Mouse (Mus musculus) hematopoietic stem cell, adult 5-6 weeks (primary cell): ENCODE measurements around the gene Ddost. TPM values are rescaled to one million over a fixed set of nuclear protein-coding genes. Genes with fewer than 3 reads are reported as not detected.

Experiments
- ATAC-seq, 2 experiments: fragments of 125-278 bp in 1 of 2; replicated peaks in 1 of 2; 2 replicates each; pipeline ENCODE4 v1.8.0; 2016 to 2017; ENCODE audit warnings: inconsistent platforms in 2 of 2, mild to moderate bottlenecking in 2 of 2, moderate number of reproducible peaks in 2 of 2, low read depth in 1 of 2, moderate TSS enrichment in 1 of 2; ENCODE audit not compliant: low FRiP score in 2 of 2, poor library complexity in 2 of 2, severe bottlenecking in 2 of 2, insufficient read depth in 1 of 2, low TSS enrichment in 1 of 2
- total RNA-seq: library from RNA; stranded (forward); fragments of 172-1452, 232-1000 nt; gene quantifications from 2 replicates; pipeline ENCODE4 v1.2.3, GENCODE M21; 2017

Gene Ddost
- total RNA-seq, 1 experiment from 2014 or later = 95.1 TPM

DNA sequence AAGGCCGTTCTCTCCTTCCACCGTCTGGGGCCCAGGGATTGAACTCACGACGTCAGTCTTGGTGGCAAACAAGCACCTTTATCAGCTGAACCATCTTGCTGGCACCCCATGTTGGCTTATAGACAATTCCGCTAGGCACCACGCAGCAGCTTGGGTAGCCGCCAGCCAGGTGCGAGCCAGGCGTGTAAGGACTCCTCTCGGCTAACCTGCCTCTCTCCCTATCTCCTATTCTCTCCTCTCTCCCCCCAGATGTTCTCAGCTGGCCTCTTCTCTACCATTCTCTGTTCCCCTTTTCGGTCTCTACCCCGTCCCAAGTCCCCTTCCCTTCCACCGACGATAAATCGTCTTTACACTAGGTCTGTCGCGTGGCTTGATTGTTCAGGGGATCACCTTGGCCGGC lies 788 bp upstream of the Ddost start:
- peak in 1 of 2 experiments; percentile 12; a peak in 1 of 4 replicates for ATAC-seq

DNA sequence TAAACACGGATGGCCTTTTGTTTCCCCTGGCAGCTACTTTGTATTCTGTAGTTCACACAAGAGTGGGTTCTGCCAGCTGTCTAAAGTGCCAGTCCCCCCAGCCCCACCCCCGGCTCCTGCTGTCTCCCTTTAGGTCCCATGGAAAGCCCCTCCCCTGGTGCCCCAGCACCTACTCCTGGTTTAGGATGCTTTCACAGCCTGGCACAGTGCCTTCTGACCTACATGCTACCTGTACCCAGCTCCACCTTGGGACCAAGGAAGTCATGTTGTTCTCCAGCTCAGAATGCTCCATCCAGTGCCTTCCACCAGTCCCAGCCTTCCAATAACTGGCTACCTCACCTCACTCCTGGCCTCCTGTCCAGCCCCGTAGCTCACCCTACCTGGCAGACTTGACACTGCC lies 2.5 kb downstream of the Ddost start:
- ATAC-seq = no peak

DNA sequence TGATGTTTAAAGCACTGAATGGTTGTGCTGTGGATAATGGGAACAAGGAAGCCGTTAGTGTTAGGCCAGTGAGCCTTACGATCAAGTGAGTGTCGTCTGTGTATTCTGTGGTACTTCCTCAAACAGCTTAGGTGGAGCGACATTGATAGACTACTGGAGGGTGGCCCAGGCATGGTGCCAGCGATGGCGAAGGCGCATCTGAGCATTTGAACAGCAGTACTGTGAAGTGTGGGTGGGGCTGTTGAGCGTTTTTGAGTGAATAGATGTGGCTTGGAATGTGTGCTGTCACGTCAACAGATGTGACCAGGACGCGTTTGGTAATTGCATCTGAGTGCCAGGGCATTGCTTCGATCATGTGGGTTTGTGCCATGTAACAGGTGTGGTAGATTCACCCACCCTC lies 3.2 kb downstream of the Ddost start:
- no peak for ATAC-seq

DNA sequence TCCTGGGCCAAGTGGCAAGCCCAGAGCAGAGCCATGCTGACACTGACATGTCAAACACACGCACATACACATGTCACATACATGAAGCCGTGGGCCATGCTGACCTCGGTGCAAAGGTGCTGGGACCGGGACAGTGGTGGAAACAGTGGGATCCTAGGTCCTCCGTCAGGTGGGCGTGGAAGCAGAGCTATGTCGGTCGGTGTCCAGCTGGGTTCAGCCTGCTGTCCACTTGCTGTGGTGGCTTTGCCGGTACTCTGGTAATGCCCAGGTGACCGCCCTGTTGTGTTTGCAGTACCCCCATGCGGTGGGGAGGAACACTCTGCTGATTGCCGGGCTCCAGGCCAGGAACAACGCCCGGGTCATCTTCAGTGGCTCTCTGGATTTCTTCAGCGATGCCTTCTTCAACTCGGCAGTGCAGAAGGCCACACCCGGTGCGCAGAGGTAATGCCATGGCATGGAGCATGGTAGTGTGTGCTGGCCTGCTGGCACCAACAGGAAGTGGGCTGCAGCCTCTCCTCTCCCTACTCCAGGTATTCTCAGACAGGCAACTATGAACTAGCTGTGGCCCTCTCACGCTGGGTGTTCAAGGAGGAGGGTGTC lies 5.9 kb downstream of the Ddost start:
- no peak for ATAC-seq

DNA sequence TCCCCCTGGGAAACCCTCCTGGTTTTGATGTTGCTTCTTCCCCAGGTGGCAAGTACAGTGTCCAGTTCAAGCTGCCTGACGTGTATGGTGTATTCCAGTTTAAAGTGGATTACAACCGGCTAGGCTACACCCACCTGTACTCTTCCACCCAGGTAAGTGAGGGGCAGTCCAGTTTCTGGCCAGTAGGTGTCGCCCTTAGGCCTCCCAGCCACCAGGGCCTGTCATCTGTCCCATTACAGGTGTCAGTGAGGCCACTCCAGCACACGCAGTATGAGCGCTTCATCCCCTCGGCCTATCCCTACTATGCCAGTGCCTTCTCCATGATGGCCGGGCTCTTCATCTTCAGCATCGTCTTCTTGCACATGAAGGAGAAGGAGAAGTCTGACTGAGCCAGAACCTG lies 7.1 kb downstream of the Ddost start:
- peak; percentile 33 to 39; a peak in 1 of 4 replicates for ATAC-seq

DNA sequence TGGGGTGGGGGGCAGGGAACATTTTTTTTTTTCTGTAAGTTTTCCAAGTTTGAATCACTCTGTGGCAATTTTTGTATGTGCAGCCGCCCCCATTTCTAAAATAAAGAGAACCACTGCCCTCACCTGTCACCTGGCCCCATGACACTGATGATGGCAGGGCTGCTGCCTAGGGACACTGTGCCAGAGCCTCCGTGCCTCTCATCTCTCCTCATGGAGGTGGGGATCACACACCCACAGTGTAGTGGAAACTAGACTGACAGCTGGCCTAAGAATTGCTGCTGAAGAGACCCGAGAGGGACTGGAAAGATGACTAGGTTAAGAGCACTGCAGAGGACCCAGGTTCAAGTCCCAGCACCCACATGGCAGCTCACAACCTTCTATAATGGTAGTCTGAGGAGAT lies 7.6 kb downstream of the Ddost start:
- ATAC-seq = no peak

DNA sequence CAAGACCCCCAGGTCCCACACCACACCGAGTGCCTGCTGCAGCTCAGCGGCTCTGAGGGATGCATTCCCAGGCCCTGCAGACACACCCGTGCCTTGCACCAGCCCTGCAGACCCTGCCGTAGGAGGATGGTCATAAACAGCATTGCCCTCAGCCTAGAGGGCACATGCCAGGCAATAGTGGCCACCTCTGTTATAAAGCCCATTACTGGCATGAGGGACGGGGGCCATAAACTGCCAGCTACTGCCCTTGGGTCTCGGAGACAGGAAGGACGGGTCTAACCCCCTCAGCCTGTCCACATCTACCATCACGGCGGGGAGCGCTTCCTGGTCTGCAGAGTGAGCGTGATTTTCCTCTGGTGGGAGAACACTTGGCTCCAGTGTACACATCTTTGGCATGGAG lies 8.5 kb downstream of the Ddost start:
- no peak for ATAC-seq

DNA sequence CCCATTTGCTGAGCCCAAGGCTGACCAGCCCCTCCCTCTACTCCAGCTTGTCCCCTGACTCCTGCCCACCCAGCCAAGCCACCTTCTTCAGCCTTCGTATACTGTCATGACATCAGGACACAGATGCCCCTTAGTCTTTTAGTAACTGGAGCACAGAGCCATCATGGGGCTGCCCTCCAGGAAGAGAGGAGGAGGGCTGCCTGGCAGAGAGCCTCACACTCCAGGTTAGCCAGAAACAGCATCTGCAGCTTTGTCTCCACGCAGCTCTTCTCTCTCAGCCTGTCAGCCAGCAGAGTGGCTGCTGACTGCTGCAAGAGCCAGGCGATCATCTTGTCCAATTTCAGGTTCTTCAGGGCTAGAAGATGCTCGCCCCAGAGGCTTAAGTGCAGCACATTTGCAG lies 9.3 kb downstream of the Ddost start:
- no peak for ATAC-seq

DNA sequence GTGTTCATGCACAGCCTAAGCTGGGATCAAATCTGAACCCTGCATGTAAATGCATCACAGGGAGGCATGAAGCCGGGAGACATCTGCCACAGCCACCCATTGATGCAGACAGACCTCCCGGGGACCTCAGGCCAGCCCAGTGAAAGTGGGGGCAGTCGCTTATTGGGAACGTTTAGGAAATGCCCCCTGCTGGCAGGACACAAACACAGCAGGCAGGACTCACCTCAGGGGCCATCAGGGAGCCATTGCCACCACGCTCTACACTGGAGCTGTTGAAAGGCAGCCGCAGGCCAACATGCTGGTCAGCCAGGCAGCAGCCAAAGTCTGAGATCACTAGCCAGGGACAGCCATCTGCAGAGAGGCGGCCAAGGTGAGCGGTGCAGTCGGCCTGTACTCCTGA lies 11.3 kb downstream of the Ddost start:
- no peak for ATAC-seq

DNA sequence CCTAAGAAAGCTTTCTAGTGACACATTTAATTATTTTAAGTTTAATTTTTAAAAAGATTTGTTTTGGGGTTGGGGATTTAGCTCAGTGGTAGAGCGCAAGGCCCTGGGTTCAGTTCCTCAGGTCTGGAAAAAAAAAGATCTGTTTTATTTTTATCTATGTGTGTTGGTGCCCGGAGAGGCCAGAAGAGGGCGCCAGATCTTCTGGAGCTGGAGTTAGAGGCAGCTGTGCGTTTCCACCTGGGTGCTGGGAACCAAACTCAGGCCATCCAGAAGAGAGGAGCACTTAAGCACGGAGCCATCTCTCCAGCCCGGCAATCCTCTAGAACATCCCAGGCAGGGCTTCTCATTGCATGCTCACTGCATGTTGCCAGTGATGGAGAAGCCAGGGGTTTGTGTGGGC lies 11.8 kb downstream of the Ddost start:
- ATAC-seq = no peak

DNA sequence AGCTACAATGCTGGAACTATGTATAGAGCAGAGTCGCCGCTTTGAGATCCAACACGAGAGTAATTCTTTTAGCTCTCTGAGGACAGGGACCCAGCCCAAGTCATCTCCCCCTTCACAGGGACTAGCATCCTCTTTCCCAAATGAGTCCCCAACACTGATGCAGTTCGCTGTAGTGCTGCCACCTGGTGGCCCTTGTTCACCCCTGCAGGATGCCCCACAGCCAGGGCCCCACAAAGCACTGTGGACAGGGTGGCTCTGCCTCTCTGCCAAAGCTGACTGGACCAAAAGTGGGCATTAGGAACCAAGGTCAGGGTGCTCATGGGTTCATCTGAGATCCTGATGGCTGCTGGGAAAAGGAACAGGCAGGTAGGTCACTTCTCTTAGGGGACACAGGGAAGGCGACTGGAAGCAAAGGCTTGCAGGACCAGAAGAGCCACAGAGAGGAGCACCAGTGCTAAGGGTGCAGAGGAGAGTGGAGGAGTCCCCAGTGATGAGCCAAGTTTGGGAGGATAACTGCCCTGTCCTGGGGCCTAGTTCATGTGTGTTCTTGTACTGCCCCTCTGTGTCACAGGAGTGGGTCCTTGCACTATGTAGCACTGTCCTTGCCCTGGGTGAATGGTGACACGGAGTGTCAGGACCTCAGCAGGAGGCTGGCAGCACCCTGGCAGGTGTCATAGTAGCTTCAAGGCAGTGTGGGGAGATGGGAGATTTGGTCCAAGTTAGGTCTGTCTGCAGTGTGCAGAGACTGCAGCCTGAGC lies 14.2 kb downstream of the Ddost start:
- ATAC-seq = peak; percentile 47 to 56; a peak in 3 of 4 replicates

DNA sequence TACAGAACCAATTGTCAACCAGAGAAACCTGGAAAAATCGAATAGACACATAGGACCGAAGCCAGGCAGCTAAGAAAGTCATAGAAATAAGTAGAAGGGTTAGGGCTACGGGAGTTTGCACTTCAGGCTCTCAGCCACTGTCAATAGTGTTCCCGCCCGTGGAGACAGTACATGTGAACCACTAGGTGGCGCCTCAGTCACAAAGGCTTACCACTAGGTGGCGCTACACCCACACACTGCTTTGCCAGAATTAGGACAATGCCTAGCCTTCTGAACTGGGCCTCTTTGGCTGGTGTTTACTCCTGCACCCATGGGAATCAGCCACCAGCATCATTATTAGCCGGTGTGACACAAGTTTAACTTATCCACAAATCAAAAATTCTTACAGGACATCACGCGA lies 15.0 kb downstream of the Ddost start:
- peak; percentile 66 to 70 for ATAC-seq

DNA sequence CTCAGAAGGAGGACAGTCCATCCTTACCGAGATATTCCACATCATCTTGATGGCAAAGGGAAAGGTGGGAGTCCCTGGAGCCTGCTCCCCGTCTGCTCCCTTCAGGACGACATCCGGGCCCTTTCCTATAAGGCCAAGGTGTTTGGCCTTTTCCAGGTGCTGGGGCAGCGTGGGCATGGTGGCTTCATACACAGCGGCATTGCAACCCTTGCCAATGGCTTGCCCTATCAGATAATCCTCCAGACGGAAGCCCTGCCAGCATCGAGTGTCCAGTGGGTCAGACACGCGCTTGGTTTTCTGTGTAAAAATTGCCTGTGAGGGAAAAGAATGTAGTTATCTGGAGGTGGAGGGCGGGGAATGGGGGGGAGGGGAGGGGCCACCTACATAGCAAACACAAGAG lies 16.2 kb downstream of the Ddost start:
- ATAC-seq = no peak

DNA sequence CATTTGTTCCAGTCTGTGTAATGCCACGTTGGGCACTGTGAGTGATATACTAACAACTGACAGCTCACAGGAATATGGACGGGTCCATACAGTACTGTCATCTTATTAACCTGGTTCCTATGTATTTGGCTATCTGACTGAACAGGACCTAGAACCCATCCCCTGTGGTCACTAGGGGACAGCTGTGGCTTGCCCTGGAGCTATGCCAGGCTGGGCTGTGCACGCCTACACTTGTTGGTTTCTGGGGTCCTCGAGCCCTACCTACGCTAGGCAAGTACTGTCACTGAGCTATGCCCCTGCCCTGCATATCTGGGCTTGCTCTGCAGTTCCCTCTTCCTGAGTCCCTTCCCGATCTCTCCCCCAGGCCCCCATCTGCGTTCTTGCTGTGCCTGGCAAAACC lies 17.0 kb downstream of the Ddost start:
- no peak for ATAC-seq

DNA sequence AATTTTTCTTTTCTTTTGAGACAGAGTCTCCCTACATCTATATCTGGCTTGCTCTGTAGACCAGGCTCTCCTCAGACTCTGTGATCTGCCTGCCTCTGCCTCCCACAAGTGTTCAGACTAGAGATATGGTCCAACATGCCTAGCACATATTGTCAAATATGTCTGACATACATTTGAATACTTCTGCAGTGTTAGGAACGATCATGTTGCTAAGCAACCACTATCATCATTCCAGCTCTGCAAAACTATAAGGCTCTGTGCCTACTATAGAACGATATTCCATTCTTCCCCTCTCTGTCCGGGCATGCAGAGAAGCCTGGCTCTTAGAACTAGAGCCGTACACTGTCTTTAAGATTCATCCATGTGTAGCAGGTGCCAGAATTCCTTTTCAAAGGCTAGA lies 18.2 kb downstream of the Ddost start:
- no peak for ATAC-seq

DNA sequence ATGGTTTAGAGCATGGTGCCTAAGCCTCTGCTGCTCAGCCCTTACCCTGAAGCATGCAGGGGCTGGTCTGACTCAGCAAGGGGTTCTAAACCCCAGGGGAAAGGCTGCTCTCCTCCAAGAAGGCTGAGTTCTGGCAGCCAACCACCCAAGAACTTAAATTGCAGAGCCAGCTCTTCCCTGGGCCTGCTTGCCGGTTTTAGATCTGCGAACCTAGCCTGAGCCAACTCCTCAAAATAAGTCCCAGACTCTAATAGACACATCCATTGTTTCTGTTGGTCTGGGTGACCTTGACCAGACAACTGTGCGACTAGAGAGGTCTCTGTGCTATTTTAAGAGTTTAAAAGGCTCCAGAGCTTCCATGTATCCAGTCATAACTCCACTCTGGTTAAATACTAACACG lies 19.2 kb downstream of the Ddost start:
- no peak for ATAC-seq

DNA sequence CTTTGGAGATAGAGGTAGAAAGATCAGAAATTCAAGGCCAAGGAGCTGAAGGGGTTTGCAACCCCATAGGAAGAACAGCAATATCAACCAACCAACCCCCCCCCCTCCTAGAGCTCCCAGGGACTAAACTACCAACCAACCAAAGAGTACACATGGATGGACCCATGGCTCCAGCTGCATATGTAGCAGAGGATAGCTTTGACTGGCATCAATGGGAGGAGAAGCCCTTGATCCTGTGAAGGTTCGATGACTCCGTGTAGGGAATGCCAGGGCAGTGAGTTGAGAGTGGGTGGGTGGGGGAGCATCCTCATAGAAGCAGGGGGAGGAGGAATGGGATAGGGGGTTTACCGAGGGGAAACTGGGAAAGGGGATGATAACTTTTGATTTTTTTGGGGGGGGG lies 19.9 kb downstream of the Ddost start:
- ATAC-seq = no peak

DNA sequence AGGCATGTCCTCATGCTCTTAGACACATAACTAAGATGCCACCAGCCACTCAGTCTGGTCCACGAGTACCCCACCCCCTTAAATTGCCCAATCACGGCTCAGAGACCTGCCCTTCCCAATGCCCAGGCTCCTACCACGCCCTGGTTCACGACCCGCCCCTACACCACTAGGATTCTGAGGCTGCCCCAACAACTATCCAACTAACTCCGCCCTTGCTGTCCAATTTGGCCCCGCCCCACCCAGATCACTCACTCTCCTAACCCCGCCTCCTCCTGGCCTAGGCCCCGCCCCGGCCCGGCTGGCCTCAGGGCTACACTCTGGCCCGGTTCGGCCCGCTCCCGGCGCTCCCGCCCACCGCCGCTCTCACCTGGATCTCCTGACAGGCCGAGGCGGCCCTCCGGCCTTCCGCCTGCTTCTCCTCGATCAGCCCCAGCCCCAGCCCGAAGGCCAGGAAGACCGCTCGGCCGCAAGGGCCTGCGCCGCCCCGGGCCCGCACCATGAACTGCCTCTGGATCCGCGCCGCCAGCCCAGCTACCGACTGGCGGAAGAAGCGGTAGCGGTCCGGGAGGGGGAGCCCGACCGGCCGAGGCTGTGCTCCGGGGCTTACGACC lies 21.0 kb downstream of the Ddost start:
- ATAC-seq = peak; percentile 92 to 96
